Mouse (Mus musculus): ENCODE measurements at regions not wholly inside any gene's neighbourhood (a gene's known extent, or its start where the extent isn't known, plus 50 kb on each side); places are given as distances from the start of the nearest gene placed in this dataset.
"Not testable (repeated sequence)": the region's sequence is repeated elsewhere in the genome, so short reads cannot be mapped to it uniquely, and the experiment has no call there.

- no peak for DNase-seq
Measured at GRCm38 (mm10) chr10:120726369-120726768, 172.5 kb downstream of the Msrb3 start.

GRCm38 (mm10) chr10:120721956-120722532 is 176.9 kb downstream of the Msrb3 start:
- DNase-seq, result no peak

- no peak for DNase-seq
Measured at GRCm38 (mm10) chr10:120720981-120721380, 177.9 kb downstream of the Msrb3 start.

GRCm38 (mm10) chr10:120720061-120720460 is 178.8 kb downstream of the Msrb3 start:
- no peak for DNase-seq

GRCm38 (mm10) chr10:120717159-120717567 is 181.7 kb downstream of the Msrb3 start:
- no peak for DNase-seq

- no peak for DNase-seq
Measured at GRCm38 (mm10) chr10:120716391-120716790, 182.5 kb downstream of the Msrb3 start.

- DNase-seq, result no peak
Measured at GRCm38 (mm10) chr10:120707771-120708750, 190.8 kb downstream of the Msrb3 start.

GRCm38 (mm10) chr10:120706684-120707290 is 192.1 kb downstream of the Msrb3 start:
- DNase-seq, result no peak

- DNase-seq, result peak; percentile 82
Measured at GRCm38 (mm10) chr10:120701833-120702232, 197.1 kb downstream of the Msrb3 start.

- no peak for DNase-seq
Measured at GRCm38 (mm10) chr10:120697275-120697856, 201.5 kb downstream of the Msrb3 start.

GRCm38 (mm10) chr10:120696481-120696880 is 202.4 kb downstream of the Msrb3 start:
- no peak for DNase-seq

- DNase-seq, result no peak
Measured at GRCm38 (mm10) chr10:120694472-120694871, 204.4 kb downstream of the Msrb3 start.

- DNase-seq, result peak; percentile 83
Measured at GRCm38 (mm10) chr10:120691451-120691850, 207.4 kb downstream of the Msrb3 start.

GRCm38 (mm10) chr10:120686123-120686522 is 209.9 kb upstream of the Hmga2 start:
- peak; percentile 26 for DNase-seq

- no peak for DNase-seq
Measured at GRCm38 (mm10) chr10:120682021-120682420, 205.8 kb upstream of the Hmga2 start.

- DNase-seq, result no peak
Measured at GRCm38 (mm10) chr10:120679982-120680381, 203.7 kb upstream of the Hmga2 start.

- no peak for DNase-seq
Measured at GRCm38 (mm10) chr10:120678277-120678676, 202.0 kb upstream of the Hmga2 start.

- DNase-seq, result no peak
Measured at GRCm38 (mm10) chr10:120675369-120675768, 199.1 kb upstream of the Hmga2 start.

GRCm38 (mm10) chr10:120674321-120675045 is 198.2 kb upstream of the Hmga2 start:
- no peak for DNase-seq

GRCm38 (mm10) chr10:120667678-120668031 is 191.4 kb upstream of the Hmga2 start:
- not testable (repeated sequence) for DNase-seq

- DNase-seq, result peak; percentile 68
Measured at GRCm38 (mm10) chr10:120666985-120667677, 190.9 kb upstream of the Hmga2 start.
